Mouse (Mus musculus) left cerebral cortex, postnatal 36 days (tissue): Measurements from ENCODE around the gene Cpn1. TPM values are rescaled to one million over a fixed set of nuclear protein-coding genes. Genes with fewer than 3 reads are reported as not detected.

Source experiments
- DNase-seq, 2 experiments: peaks; one replicate each; pipeline ENCODE4 v3.0.0; 2021 to 2022; ENCODE audit warnings: low spot score in 2 of 2, mixed read lengths in 1 of 2
- intact Hi-C: fragments of 180-260 bp; cut with DNase I; formaldehyde crosslinking; loops from one replicate; pipeline ENCODE4 v1.15.1; 2025
- total RNA-seq, 2 experiments: library from RNA; stranded (reverse); gene quantifications; 2 replicates each; pipeline ENCODE4 v1.2.3; 2021

Cpn1 gene
- total RNA-seq, 2 experiments from 2014 or later, result 0.17 to 0.48 TPM

GRCm38 (mm10) chr19:43949111-43949810 lies 37.1 kb downstream of the Cpn1 start:
- no peak for DNase-seq
- intact Hi-C loops, result loop anchor here (10.0 kb wide), 1 partner anchor 104 kb away; no protein-coding TSS in a partner anchor

GRCm38 (mm10) chr19:43944566-43944965 lies 41.8 kb downstream of the Cpn1 start:
- intact Hi-C loops, result loop anchor here (5.0 to 10.0 kb wide), 2 partner anchors 67 to 100 kb away; no protein-coding TSS in a partner anchor
- DNase-seq, result no peak

- intact Hi-C loops, result loop anchor here (5.0 to 10.0 kb wide), 2 partner anchors 66 to 98 kb away; no protein-coding TSS in a partner anchor
- no peak for DNase-seq
These were observed 43.3 kb downstream of the Cpn1 start for GRCm38 (mm10) chr19:43943076-43943475.

- DNase-seq, result peak; percentile 70 to 80
- intact Hi-C loops, result loop anchor here (5.0 to 10.0 kb wide), 3 partner anchors 63 to 183 kb away; no protein-coding TSS in a partner anchor
These were observed 46.3 kb downstream of the Cpn1 start, which contains the start of gene Dnmbp for GRCm38 (mm10) chr19:43939769-43940689. Dnmbp (minus strand) TSS chr19:43940191.

- DNase-seq, result no peak
- intact Hi-C loops, result loop anchor here (5.0 kb wide), 1 partner anchor 182 kb away; no protein-coding TSS in a partner anchor
These were observed 47.1 kb downstream of the Cpn1 start for GRCm38 (mm10) chr19:43939171-43939768.

- intact Hi-C loops, result loop anchor here (5.0 kb wide), 1 partner anchor 181 kb away; no protein-coding TSS in a partner anchor
- no peak for DNase-seq
These were observed 48.0 kb downstream of the Cpn1 start for GRCm38 (mm10) chr19:43938355-43938754.

- DNase-seq, result no peak
- intact Hi-C loops, result no loop called here
These were observed 55.4 kb downstream of the Cpn1 start for GRCm38 (mm10) chr19:43930926-43931325.

- no peak for DNase-seq
- intact Hi-C loops, result no loop called here
These were observed 56.0 kb downstream of the Cpn1 start for GRCm38 (mm10) chr19:43930366-43930765.

- no peak for DNase-seq
These were observed 56.5 kb downstream of the Cpn1 start for GRCm38 (mm10) chr19:43929869-43930268.

GRCm38 (mm10) chr19:43927967-43928366 lies 58.4 kb downstream of the Cpn1 start:
- DNase-seq, result no peak
- intact Hi-C loops, result no loop called here

More at GRCm38 (mm10) chr19:43929869-43930268, 56.5 kb downstream of the Cpn1 start:
- intact Hi-C loops, result no loop called here

GRCm38 (mm10) chr19:43927057-43927456 lies 59.3 kb downstream of the Cpn1 start:
- intact Hi-C loops, result no loop called here
- DNase-seq, result peak; percentile 55 to 61

- intact Hi-C loops, result no loop called here
- DNase-seq, result no peak
These were observed 60.0 kb downstream of the Cpn1 start for GRCm38 (mm10) chr19:43926141-43926987.

GRCm38 (mm10) chr19:43924361-43924760 lies 62.0 kb downstream of the Cpn1 start:
- intact Hi-C loops, result no loop called here
- DNase-seq, result no peak

- DNase-seq, result no peak
- intact Hi-C loops, result no loop called here
These were observed 63.4 kb downstream of the Cpn1 start for GRCm38 (mm10) chr19:43922963-43923362.

- DNase-seq, result no peak
- intact Hi-C loops, result no loop called here
These were observed 64.9 kb downstream of the Cpn1 start for GRCm38 (mm10) chr19:43921410-43921809.

GRCm38 (mm10) chr19:43920453-43921300 lies 65.7 kb downstream of the Cpn1 start:
- intact Hi-C loops, result no loop called here
- DNase-seq, result no peak

- intact Hi-C loops, result no loop called here
- no peak for DNase-seq
These were observed 66.5 kb downstream of the Cpn1 start for GRCm38 (mm10) chr19:43919841-43920240.

- intact Hi-C loops, result no loop called here
- no peak for DNase-seq
These were observed 67.5 kb downstream of the Cpn1 start for GRCm38 (mm10) chr19:43918834-43919233.
